Comparison of ENCODE assay signal across 33 mouse cellular contexts in genomic region chr2:4487280-4487679, GRCm38 (mm10).
DNase-seq lines count a peak whose midpoint lies in the region; ATAC-seq lines count a peak whose summit lies in the region.
"Had no signal": no experiment of that assay in that cellular context is flagged by ENCODE, and none has a peak within 500 bp of the region (broad histone marks: within the 10 kb centered on the region; RNA-seq: fewer than 3 reads in every experiment).

No protein-coding gene starts in this region.

- ATAC-seq in forebrain, embryonic 14.5 days: no peak
- no peak for ATAC-seq in midbrain, embryonic 15.5 days (replicated peaks)
- ATAC-seq in midbrain, embryonic 13.5 days: no peak
- ATAC-seq in forebrain, embryonic 16.5 days: no peak
- ATAC-seq: CD4-positive, CD25-positive, alpha-beta regulatory T cell, adult 4 months; hindbrain, postnatal 0 days; intestine, embryonic 15.5 days; midbrain, embryonic 16.5 days had no signal

- DNase-seq in forebrain, embryonic 14.5 days (ENCODE audit: low spot score): peak; percentile 52
- no peak for DNase-seq in forebrain, embryonic 10.5 days (ENCODE audit: extremely low spot score, low spot score)
- DNase-seq in adipocyte (ENCODE audit: low spot score): peak; percentile 16
- DNase-seq in urinary bladder, adult 18-20 months (ENCODE audit: low spot score in 2 of 2): no peak
- DNase-seq in urinary bladder, postnatal 25 days (ENCODE audit: low spot score): no peak
- DNase-seq: adrenal gland, adult 2 months; cerebellum, adult 9-10 months; embryo, embryonic 11 days; heart, postnatal 10 days; kidney, adult 2 months; kidney, postnatal 36 days; layer of hippocampus, postnatal 36 days; liver, embryonic 13.5 days; lung, adult 18-20 months; lung, postnatal 10 days; retina, postnatal 1 day; spleen, adult 18-20 months; thymus, adult 2 months; thymus, postnatal 36 days had no signal

- H3K27ac ChIP-seq in forebrain, embryonic 14.5 days (ENCODE audit: low read depth, low read length): 0 out of 2 replicates have a peak overlapping the region, but pooled peaks have one; percentile 23
- no peak overlapping the region for H3K27ac ChIP-seq in forebrain, embryonic 10.5 days
- H3K27ac ChIP-seq in midbrain, embryonic 15.5 days: 0 out of 2 replicates have a peak overlapping the region, but pooled peaks have one; percentile 45
- H3K27ac ChIP-seq in midbrain, embryonic 13.5 days: no peak overlapping the region
- peak overlapping the region; percentile 64 for H3K27ac ChIP-seq in forebrain, embryonic 16.5 days (ENCODE audit: low read length)
- H3K27ac ChIP-seq: embryonic facial prominence, embryonic 12.5 days; heart, embryonic 13.5 days; hindbrain, embryonic 10.5 days; hindbrain, postnatal 0 days; intestine, embryonic 15.5 days; limb, embryonic 10.5 days; limb, embryonic 15.5 days; liver, embryonic 13.5 days; macrophage; neural tube, embryonic 12.5 days had no signal

- peaks cover 19% of the 10 kb centered on the region for H3K4me1 ChIP-seq in forebrain, embryonic 14.5 days (ENCODE audit: control insufficient read depth, insufficient read depth, low read length)
- peaks cover 18% of the 10 kb centered on the region for H3K4me1 ChIP-seq in forebrain, embryonic 10.5 days
- peaks cover 30% of the 10 kb centered on the region for H3K4me1 ChIP-seq in midbrain, embryonic 15.5 days
- peaks cover 40% of the 10 kb centered on the region for H3K4me1 ChIP-seq in midbrain, embryonic 13.5 days (replicated peaks)
- H3K4me1 ChIP-seq in forebrain, embryonic 16.5 days (replicated peaks; ENCODE audit: control insufficient read depth, insufficient read depth, low read length): peaks cover 51% of the 10 kb centered on the region

- H3K27me3 ChIP-seq in forebrain, embryonic 14.5 days (replicated peaks; ENCODE audit: control insufficient read depth, insufficient read depth, low read length): no peaks in the 10 kb centered on the region
- no peaks in the 10 kb centered on the region for H3K27me3 ChIP-seq in forebrain, embryonic 10.5 days (ENCODE audit: poor library complexity, severe bottlenecking)
- H3K27me3 ChIP-seq in midbrain, embryonic 15.5 days (replicated peaks): no peaks in the 10 kb centered on the region
- H3K27me3 ChIP-seq in midbrain, embryonic 13.5 days: no peaks in the 10 kb centered on the region
- no peaks in the 10 kb centered on the region for H3K27me3 ChIP-seq in forebrain, embryonic 16.5 days (replicated peaks; ENCODE audit: control insufficient read depth, insufficient read depth, low read length)
- H3K27me3 ChIP-seq: embryonic facial prominence, embryonic 12.5 days; heart, embryonic 13.5 days; intestine, embryonic 15.5 days; limb, embryonic 15.5 days; liver, embryonic 13.5 days; neural tube, embryonic 12.5 days had no signal

- no peak overlapping the region for H3K4me2 ChIP-seq in forebrain, embryonic 14.5 days (ENCODE audit: low read length)
- no peak overlapping the region for H3K4me2 ChIP-seq in midbrain, embryonic 15.5 days
- no peak overlapping the region for H3K4me2 ChIP-seq in midbrain, embryonic 13.5 days (replicated peaks)
- H3K4me2 ChIP-seq in forebrain, embryonic 16.5 days (ENCODE audit: low read length): no peak overlapping the region
- H3K4me2 ChIP-seq: embryonic facial prominence, embryonic 12.5 days; heart, embryonic 13.5 days; intestine, embryonic 15.5 days; limb, embryonic 15.5 days; liver, embryonic 13.5 days; neural tube, embryonic 12.5 days had no signal

- 60% methylated on average over 2 of the region's 2 CpGs for whole genome bisulfite sequencing in forebrain, embryonic 14.5 days
- 87% methylated on average over 2 of the region's 2 CpGs for WGBS in forebrain, embryonic 10.5 days
- 92% methylated on average over 2 of the region's 2 CpGs for WGBS in midbrain, embryonic 15.5 days
- 97% methylated on average over 2 of the region's 2 CpGs for WGBS in midbrain, embryonic 13.5 days
- 59% methylated on average over 2 of the region's 2 CpGs for WGBS in forebrain, embryonic 16.5 days

- H3K9ac ChIP-seq in forebrain, embryonic 14.5 days (ENCODE audit: low read length): no peak overlapping the region
- no peak overlapping the region for H3K9ac ChIP-seq in midbrain, embryonic 15.5 days
- H3K9ac ChIP-seq in midbrain, embryonic 13.5 days (replicated peaks): no peak overlapping the region
- no peak overlapping the region for H3K9ac ChIP-seq in forebrain, embryonic 16.5 days (replicated peaks; ENCODE audit: low read depth, low read length)
- H3K9ac ChIP-seq: embryonic facial prominence, embryonic 12.5 days; heart, embryonic 13.5 days; intestine, embryonic 15.5 days; limb, embryonic 15.5 days; liver, embryonic 13.5 days; neural tube, embryonic 12.5 days had no signal

- H3K4me3 ChIP-seq in forebrain, embryonic 14.5 days (ENCODE audit: low read depth, low read length): no peak overlapping the region
- no peak overlapping the region for H3K4me3 ChIP-seq in forebrain, embryonic 10.5 days
- H3K4me3 ChIP-seq in midbrain, embryonic 15.5 days: no peak overlapping the region
- H3K4me3 ChIP-seq in midbrain, embryonic 13.5 days (replicated peaks): no peak overlapping the region
- no peak overlapping the region for H3K4me3 ChIP-seq in forebrain, embryonic 16.5 days (replicated peaks; ENCODE audit: low read length)
- H3K4me3 ChIP-seq: embryonic facial prominence, embryonic 12.5 days; heart, embryonic 13.5 days; hindbrain, embryonic 10.5 days; intestine, embryonic 15.5 days; limb, embryonic 10.5 days; limb, embryonic 15.5 days; liver, embryonic 13.5 days; neural tube, embryonic 12.5 days had no signal

- H3K36me3 ChIP-seq in forebrain, embryonic 14.5 days (ENCODE audit: control insufficient read depth, insufficient read depth, low read length): peaks cover 17% of the 10 kb centered on the region; the same call in 1 of the 2 replicates
- H3K36me3 ChIP-seq in forebrain, embryonic 10.5 days (replicated peaks): peaks cover 33% of the 10 kb centered on the region
- no peaks in the 10 kb centered on the region for H3K36me3 ChIP-seq in midbrain, embryonic 15.5 days (replicated peaks)
- H3K36me3 ChIP-seq in midbrain, embryonic 13.5 days: peaks cover 17% of the 10 kb centered on the region
- no peaks in the 10 kb centered on the region; the same call in 1 of the 2 replicates for H3K36me3 ChIP-seq in forebrain, embryonic 16.5 days (ENCODE audit: control insufficient read depth, insufficient read depth)
- H3K36me3 ChIP-seq: intestine, embryonic 15.5 days; limb, embryonic 15.5 days; liver, embryonic 13.5 days had no signal

- no peaks in the 10 kb centered on the region for H3K9me3 ChIP-seq in forebrain, embryonic 14.5 days (replicated peaks; ENCODE audit: control insufficient read depth, low read length)
- H3K9me3 ChIP-seq in forebrain, embryonic 10.5 days: no peaks in the 10 kb centered on the region
- no peaks in the 10 kb centered on the region for H3K9me3 ChIP-seq in midbrain, embryonic 15.5 days
- no peaks in the 10 kb centered on the region for H3K9me3 ChIP-seq in midbrain, embryonic 13.5 days
- H3K9me3 ChIP-seq in forebrain, embryonic 16.5 days (ENCODE audit: control insufficient read depth, low read length): no peaks in the 10 kb centered on the region
- H3K9me3 ChIP-seq: embryonic facial prominence, embryonic 12.5 days; heart, embryonic 13.5 days; hindbrain, embryonic 10.5 days; intestine, embryonic 15.5 days; limb, embryonic 10.5 days; limb, embryonic 15.5 days; liver, embryonic 13.5 days; neural tube, embryonic 12.5 days had no signal

Comparison
In these comparisons a context has a peak if more than half of its experiments do, and no peak if none do; other contexts are left out.
1. DNase-seq: peak in forebrain, embryonic 14.5 days (single experiment) and adipocyte (single experiment); none in forebrain, embryonic 10.5 days (single experiment), urinary bladder, adult 18-20 months (0 of 2) and urinary bladder, postnatal 25 days (single experiment).
2. H3K27ac ChIP-seq: peak in forebrain, embryonic 14.5 days (single experiment), midbrain, embryonic 15.5 days (single experiment) and forebrain, embryonic 16.5 days (single experiment); none in forebrain, embryonic 10.5 days (single experiment) and midbrain, embryonic 13.5 days (single experiment).